Mouse (Mus musculus) megakaryocyte progenitor cell, adult 5-6 weeks (primary cell): ENCODE data around the gene Tnfrsf1b. TPM values are rescaled to one million over a fixed set of nuclear protein-coding genes. Genes with fewer than 3 reads are reported as not detected.

Source experiments
- ATAC-seq: replicated peaks from 2 replicates; pipeline ENCODE4 v1.8.0; 2016; ENCODE audit warnings: mild to moderate bottlenecking, moderate TSS enrichment, inconsistent platforms; ENCODE audit not compliant: poor library complexity
- total RNA-seq, 2 experiments: library from RNA; stranded (forward) in 1 of 2; stranded (reverse) in 1 of 2; fragments of 157-497, 149-512 nt in 1 of 2; fragments of 200-1000 nt in 1 of 2; gene quantifications; 2 replicates each; pipeline versions ENCODE4 v1.2.3 to v1.2.4; 2015 to 2017

The Tnfrsf1b gene
- total RNA-seq, 2 experiments from 2014 or later, result 29.7 to 34.2 TPM

- ATAC-seq, result 0 out of 2 replicates have a peak, but pooled peaks have one; percentile 2
Measured at GRCm38 (mm10) chr4:145221379-145221778, 25.3 kb downstream of the Tnfrsf1b start.

- no peak for ATAC-seq
Measured at GRCm38 (mm10) chr4:145220001-145220400, 26.7 kb downstream of the Tnfrsf1b start.

GRCm38 (mm10) chr4:145219240-145219985 lies 27.3 kb downstream of the Tnfrsf1b start:
- peak; percentile 51 for ATAC-seq

GRCm38 (mm10) chr4:145217837-145218236 lies 28.8 kb downstream of the Tnfrsf1b start:
- no peak for ATAC-seq

- no peak for ATAC-seq
Measured at GRCm38 (mm10) chr4:145217046-145217445, 29.6 kb downstream of the Tnfrsf1b start.

- ATAC-seq, result no peak
Measured at GRCm38 (mm10) chr4:145215396-145215795, 31.3 kb downstream of the Tnfrsf1b start.

GRCm38 (mm10) chr4:145214786-145215174 lies 31.9 kb downstream of the Tnfrsf1b start:
- no peak for ATAC-seq

- ATAC-seq, result peak; percentile 85
Measured at GRCm38 (mm10) chr4:145213999-145214785, 32.5 kb downstream of the Tnfrsf1b start.

GRCm38 (mm10) chr4:145211076-145211475 lies 35.6 kb downstream of the Tnfrsf1b start:
- peak; percentile 70 for ATAC-seq

- no peak for ATAC-seq
Measured at GRCm38 (mm10) chr4:145210564-145210963, 36.1 kb downstream of the Tnfrsf1b start.

GRCm38 (mm10) chr4:145209690-145210088 lies 37.0 kb downstream of the Tnfrsf1b start:
- ATAC-seq, result no peak

GRCm38 (mm10) chr4:145209076-145209689 lies 37.5 kb downstream of the Tnfrsf1b start:
- peak; percentile 38 for ATAC-seq

GRCm38 (mm10) chr4:145207718-145208371 lies 38.8 kb downstream of the Tnfrsf1b start:
- no peak for ATAC-seq

GRCm38 (mm10) chr4:145204779-145205178 lies 41.9 kb downstream of the Tnfrsf1b start:
- no peak for ATAC-seq

GRCm38 (mm10) chr4:145203305-145203704 lies 43.4 kb downstream of the Tnfrsf1b start:
- no peak for ATAC-seq

GRCm38 (mm10) chr4:145201424-145201823 lies 45.2 kb downstream of the Tnfrsf1b start:
- ATAC-seq, result peak; percentile 49

GRCm38 (mm10) chr4:145199982-145200699 lies 46.5 kb downstream of the Tnfrsf1b start:
- ATAC-seq, result peak; percentile 67

GRCm38 (mm10) chr4:145196586-145196985 lies 50.1 kb downstream of the Tnfrsf1b start:
- ATAC-seq, result 0 out of 2 replicates have a peak, but pooled peaks have one; percentile 14

- no peak for ATAC-seq
Measured at GRCm38 (mm10) chr4:145195172-145195571, 51.5 kb downstream of the Tnfrsf1b start.

GRCm38 (mm10) chr4:145194559-145195162 lies 52.0 kb downstream of the Tnfrsf1b start, which contains the start of gene Vps13d:
Gene Vps13d (minus strand): TSS chr4:145195005.
- ATAC-seq, result peak; percentile 85
